Mouse (Mus musculus) activated CD4-positive, CD25-positive, alpha-beta regulatory T cell (primary cell): ENCODE data around the gene 2210408I21Rik. TPM values are rescaled to one million over a fixed set of nuclear protein-coding genes. Genes with fewer than 3 reads are reported as not detected.

Experiments
- polyA plus RNA-seq, 2 experiments: library from polyadenylated mRNA; unstranded; fragments of 100-300 nt; shearing (Covaris generic); gene quantifications; one replicate each; pipeline ENCODE4 v1.2.1; 2017

Gene 2210408I21Rik
- 1 to 10 TPM; 2.1 to 3.3 TPM for polyA plus RNA-seq

GRCm38 (mm10) chr13:77134931-77135620 lies at the start of gene 2210408I21Rik, which contains the start of gene Slf1:
TSS of gene 2210408I21Rik (plus strand) at chr13:77135540.
TSS of gene Slf1 (minus strand) at chr13:77135473.

Other genes with a start within 250 kb of the 2210408I21Rik start
- gene Slf1, start 67 bp upstream of the 2210408I21Rik start, polyA plus RNA-seq = 10 to 100 TPM; 20.4 to 29.9 TPM